In the genomic region with DNA sequence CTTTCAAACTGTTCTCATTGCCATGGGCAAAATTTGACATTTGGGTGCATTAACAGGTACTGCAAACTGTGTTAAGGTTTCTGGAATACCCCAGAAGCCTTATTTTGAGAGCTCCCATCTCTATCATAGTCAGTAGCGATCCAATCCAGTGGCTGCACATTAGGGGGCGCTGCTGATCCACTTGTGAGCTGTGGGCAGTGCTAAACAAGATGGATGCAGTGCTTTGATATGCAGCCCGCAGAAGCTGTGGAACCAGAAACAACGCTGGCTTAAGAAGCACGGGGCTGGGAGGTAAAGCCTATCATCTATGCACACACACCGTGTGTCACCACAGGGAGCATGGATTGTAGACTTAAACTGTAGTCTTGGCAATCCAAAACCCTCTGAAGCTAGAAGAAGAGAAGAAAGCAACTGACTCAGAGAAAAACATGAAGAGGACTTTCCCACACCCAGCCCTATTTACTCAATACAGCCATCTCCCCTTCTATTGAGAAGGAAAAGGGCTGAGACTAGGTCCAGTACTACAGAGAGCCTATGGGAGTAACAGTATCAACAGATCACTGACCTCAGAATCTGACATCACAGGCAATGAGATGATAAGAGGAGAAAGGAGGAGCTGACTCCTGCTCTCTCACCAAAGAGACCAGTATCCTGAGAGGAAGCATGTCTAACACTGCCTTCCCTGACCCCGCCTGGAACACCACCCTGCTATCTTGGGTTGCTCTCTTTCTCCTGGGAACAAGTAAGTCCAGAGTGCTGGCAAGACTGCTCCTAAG, we compare ENCODE assay signal across 8 mouse cellular contexts.
DNase-seq lines count a peak whose midpoint lies in the region; ATAC-seq and TF ChIP-seq lines count a peak whose summit lies in the region.

No protein-coding gene starts in this region.

- peak; percentile 66 for TF ChIP-seq CTCF in E14TG2a.4 (conservative IDR thresholded peaks at IDR 0.05; ENCODE audit: low read length)
- TF ChIP-seq CTCF in bone marrow, adult 2 months (IDR thresholded peaks at IDR 0.05; ENCODE audit: control insufficient read depth, insufficient read depth, low read length): peak; percentile 73
- TF ChIP-seq CTCF in heart, postnatal 0 days (IDR thresholded peaks at IDR 0.05; ENCODE audit: low read depth): peak; percentile 52

- no peaks in the 10 kb centered on the region for H3K36me3 ChIP-seq in E14TG2a.4 (ENCODE audit: insufficient read depth, low read length)
- H3K36me3 ChIP-seq in heart, postnatal 0 days (replicated peaks; ENCODE audit: control insufficient read depth, insufficient read depth, low read length): no peaks in the 10 kb centered on the region
- H3K36me3 ChIP-seq in neural tube, embryonic 14.5 days (ENCODE audit: control insufficient read depth, insufficient read depth, low read length): no peaks in the 10 kb centered on the region

- H3K9me3 ChIP-seq in E14TG2a.4 (ENCODE audit: low read length): no peaks in the 10 kb centered on the region
- H3K9me3 ChIP-seq in heart, postnatal 0 days (replicated peaks; ENCODE audit: control insufficient read depth, low read length): no peaks in the 10 kb centered on the region
- no peaks in the 10 kb centered on the region for H3K9me3 ChIP-seq in neural tube, embryonic 14.5 days (ENCODE audit: control insufficient read depth, low read length)

- H3K4me3 ChIP-seq in E14TG2a.4 (replicated peaks; ENCODE audit: low read length): no peak overlapping the region
- no peak overlapping the region for H3K4me3 ChIP-seq in bone marrow, adult 2 months (replicated peaks; ENCODE audit: control insufficient read depth, low read depth, low read length)
- H3K4me3 ChIP-seq in heart, postnatal 0 days (ENCODE audit: low read depth, low read length): peak overlapping the region; percentile 15; the same call in 1 of the 2 replicates
- H3K4me3 ChIP-seq in neural tube, embryonic 14.5 days (ENCODE audit: low read depth, low read length): no peak overlapping the region

- 6% methylated on average over 7 of the region's 7 CpGs for WGBS in bone marrow, adult 2 months
- WGBS in heart, postnatal 0 days: 6% methylated on average over 7 of the region's 7 CpGs
- 21% methylated on average over 7 of the region's 7 CpGs for WGBS in neural tube, embryonic 14.5 days

- no peak for TF ChIP-seq EP300 in heart, postnatal 0 days (IDR thresholded peaks at IDR 0.05; ENCODE audit: low read depth)

- H3K4me2 ChIP-seq in heart, postnatal 0 days (ENCODE audit: low read depth, low read length): peak overlapping the region; percentile 15; the same call in 1 of the 2 replicates
- H3K4me2 ChIP-seq in neural tube, embryonic 14.5 days (ENCODE audit: low read depth, low read length): no peak overlapping the region

- H3K9ac ChIP-seq in heart, postnatal 0 days (replicated peaks; ENCODE audit: low read depth, low read length): no peak overlapping the region
- no peak overlapping the region for H3K9ac ChIP-seq in neural tube, embryonic 14.5 days (replicated peaks; ENCODE audit: low read depth, low read length)

- no peak for TF ChIP-seq POLR2A in bone marrow, adult 2 months (IDR thresholded peaks at IDR 0.05; ENCODE audit: borderline replicate concordance, control insufficient read depth, low read depth, low read length)

- no peak overlapping the region for H3K27ac ChIP-seq in bone marrow, adult 2 months (ENCODE audit: control insufficient read depth, insufficient read depth, low read depth, low read length, poor library complexity)
- H3K27ac ChIP-seq in heart, postnatal 0 days (ENCODE audit: low read depth): peak overlapping the region; percentile 19; the same call in 1 of the 2 replicates
- no peak overlapping the region for H3K27ac ChIP-seq in neural tube, embryonic 14.5 days (ENCODE audit: low read depth, low read length)

- no peak for DNase-seq in heart, postnatal 0 days (ENCODE audit: low spot score)
- DNase-seq in layer of hippocampus, adult 11-12 months (ENCODE audit: low spot score): peak; percentile 70
- DNase-seq in lung, adult 18-20 months: peak; percentile 33 to 38
- peak; percentile 89 for DNase-seq in thymus, postnatal 0 days (ENCODE audit: low spot score)

- peaks cover 5% of the 10 kb centered on the region for H3K27me3 ChIP-seq in E14TG2a.4 (ENCODE audit: insufficient read depth, low read length)
- H3K27me3 ChIP-seq in heart, postnatal 0 days (ENCODE audit: control insufficient read depth, insufficient read depth, low read length): no peaks in the 10 kb centered on the region
- H3K27me3 ChIP-seq in neural tube, embryonic 14.5 days (ENCODE audit: control insufficient read depth, insufficient read depth, low read length): no peaks in the 10 kb centered on the region

- H3K4me1 ChIP-seq in E14TG2a.4 (replicated peaks; ENCODE audit: low read depth, low read length): 0 out of 2 replicates have a peak, but pooled peaks cover 4% of the 10 kb centered on the region
- H3K4me1 ChIP-seq in bone marrow, adult 2 months (ENCODE audit: control insufficient read depth, insufficient read depth, low read length): no peaks in the 10 kb centered on the region; the same call in 1 of the 2 replicates
- H3K4me1 ChIP-seq in heart, postnatal 0 days (ENCODE audit: control insufficient read depth, insufficient read depth): no peaks in the 10 kb centered on the region
- H3K4me1 ChIP-seq in neural tube, embryonic 14.5 days (ENCODE audit: control insufficient read depth, insufficient read depth, low read length): no peaks in the 10 kb centered on the region

- peak; percentile 79 for ATAC-seq in erythroblast, adult 5-6 weeks (replicated peaks; ENCODE audit: low FRiP score, poor library complexity, severe bottlenecking)
- ATAC-seq in heart, postnatal 0 days (ENCODE audit: insufficient read depth, low read depth): peak; percentile 57; the same call in 1 of the 2 replicates
- peak; percentile 85; the same call in 1 of the 2 replicates for ATAC-seq in neural tube, embryonic 14.5 days (ENCODE audit: low read depth)
